Mouse (Mus musculus) embryo, embryonic 10.5 days (tissue): ENCODE data around the gene Thy1.
A peak's percentile ranks its signal among the peaks of the same experiment; 100 is the strongest.

ENCODE experiments used
- DNase-seq: peaks from one replicate; pipeline ENCODE4 v3.0.0-alpha.2; 2015; ENCODE audit warnings: low spot score

Thy1 gene

DNA sequence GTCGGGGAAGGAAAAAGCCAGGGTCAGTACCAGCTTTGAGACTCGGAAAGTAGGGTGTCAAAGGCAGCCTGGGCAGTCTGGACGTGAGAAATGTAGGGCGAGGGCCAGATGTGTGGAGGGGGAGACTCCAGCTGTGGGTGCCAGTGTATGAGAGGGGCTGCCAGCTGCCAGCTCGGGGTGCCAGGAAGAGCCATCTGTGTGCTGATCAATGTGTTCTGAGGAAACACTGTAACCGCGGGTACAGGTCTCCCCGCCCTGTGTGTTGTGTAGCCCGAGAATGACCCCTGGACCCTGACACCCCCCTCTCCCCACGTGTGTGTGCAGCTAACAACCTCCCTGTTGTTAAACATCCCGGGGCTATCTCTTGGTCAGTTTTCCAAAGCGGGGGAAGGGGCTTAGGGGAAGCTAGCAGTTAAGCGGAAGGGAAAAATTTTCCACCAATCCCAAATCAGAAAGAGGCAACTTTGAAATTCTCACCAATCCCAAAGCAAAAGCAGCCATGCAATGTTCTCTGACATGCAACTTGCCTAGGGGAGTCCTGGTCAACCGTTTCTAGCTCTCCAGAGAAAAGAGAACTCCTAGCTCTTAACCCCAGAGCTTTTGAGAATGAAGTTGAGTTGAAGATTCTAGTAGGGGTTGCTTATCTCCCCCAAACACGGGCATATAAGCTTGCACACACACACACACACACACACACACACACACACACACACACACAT, 24.2 kb downstream of the Thy1 start:
- peak; percentile 49 for DNase-seq

DNA sequence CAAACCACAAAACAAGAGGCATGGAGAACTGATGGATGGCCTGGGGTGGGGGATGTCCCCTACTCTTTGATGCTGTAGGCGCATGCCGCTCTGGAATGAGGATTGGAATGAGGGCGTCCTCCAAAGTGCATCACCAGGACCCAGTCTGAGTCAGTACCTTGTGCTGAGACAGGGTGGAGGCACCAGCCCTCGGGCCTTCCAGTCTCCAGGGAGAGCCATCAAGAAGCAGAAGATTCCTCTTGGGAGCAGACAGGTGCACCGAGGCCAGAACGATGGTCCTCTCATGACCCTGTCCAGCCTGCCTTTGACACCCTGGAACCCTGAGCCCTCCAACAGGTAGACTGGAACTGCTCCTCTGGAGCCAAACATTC, 24.8 kb downstream of the Thy1 start:
- no peak for DNase-seq

DNA sequence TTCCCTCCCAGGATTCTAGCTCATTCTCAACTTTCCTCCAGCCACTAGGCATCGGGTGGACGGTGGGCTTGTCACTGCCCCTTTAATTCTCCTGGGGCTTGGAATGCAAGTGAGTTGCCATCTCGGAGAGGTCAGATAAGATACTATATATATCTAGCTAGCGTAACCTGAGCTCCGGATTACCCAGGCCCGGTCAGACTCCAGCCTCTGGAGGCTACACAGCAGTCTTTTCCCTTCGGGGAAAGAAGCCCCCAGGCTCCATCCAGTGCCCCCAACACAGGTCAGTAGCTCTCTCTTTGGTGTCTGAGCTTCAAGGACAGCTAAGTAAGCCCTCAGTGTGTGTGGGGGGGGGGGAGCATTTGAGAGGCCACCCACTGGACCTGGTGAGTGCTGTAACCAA, 26.1 kb downstream of the Thy1 start:
- peak; percentile 23 for DNase-seq

DNA sequence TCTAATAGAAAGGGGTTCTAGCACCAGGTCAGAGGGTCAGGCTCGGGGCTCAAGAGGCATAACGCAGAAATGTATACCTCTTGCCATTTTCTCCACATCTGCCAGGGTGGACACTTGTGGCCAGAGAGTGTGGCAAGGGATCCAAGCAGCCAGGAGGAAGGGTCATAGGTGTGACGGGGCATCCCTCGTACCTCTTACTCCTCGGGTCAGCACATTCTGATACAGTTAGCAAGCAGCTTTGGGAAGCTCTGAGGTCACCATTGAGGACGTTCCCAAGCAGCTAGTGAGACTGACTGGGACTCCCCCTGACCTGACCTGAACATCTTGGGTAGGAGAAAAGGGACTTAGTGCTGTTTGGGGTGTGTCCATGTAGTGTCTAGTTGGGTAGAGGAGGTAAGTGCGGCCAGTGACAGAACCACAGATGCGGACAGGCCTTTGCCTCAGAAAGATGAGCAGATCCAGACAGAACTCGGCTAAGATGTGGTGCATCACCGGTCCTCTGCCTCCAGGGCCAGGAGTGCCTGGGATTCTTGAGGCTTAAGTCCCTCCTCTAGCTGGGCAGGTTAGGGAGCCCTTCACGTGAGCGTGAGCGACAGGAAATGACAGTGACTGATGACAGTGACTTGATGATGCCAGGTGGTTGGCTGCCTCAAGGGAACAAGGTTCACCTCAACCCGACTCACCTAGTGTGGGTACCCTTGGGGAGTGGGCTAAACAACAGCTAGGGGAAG, 27.1 kb downstream of the Thy1 start:
- no peak for DNase-seq

- DNase-seq = peak; percentile 48
Measured at GRCm38 (mm10) chr9:44070844-44071231, 27.7 kb downstream of the Thy1 start.

DNA sequence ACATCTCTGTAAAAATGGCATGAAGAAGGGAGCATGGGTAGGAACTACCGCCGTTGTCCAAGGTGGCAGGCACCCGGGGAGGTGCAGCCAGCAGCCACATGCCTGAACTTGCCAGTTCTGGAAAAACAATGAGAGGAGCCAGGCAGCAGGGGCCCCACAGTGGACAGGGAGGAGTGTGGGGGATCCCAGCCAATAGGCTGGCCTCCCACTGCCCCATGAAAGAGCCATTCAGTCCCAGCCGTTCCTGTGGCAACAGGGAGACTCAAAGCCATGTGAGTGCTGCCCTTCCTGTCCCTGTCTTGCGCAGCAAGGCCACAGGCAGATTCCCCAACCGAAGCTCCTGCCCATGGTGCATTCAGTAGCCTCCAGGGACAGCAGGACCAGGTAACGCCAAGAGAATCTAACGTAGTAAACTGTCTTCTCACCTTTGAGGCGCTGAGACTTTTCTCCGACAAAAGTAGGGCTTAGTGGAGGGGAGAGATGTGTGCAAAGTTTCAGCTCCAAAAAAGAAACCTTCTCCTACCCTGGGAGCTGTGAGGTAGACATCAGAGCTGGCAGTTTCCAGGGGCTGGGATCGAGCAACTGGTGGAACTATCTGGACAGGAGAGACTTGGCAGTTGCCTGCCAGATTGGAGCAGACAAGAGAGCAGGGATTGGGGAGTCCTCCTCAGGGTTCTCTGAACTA, 28.9 kb downstream of the Thy1 start:
- peak; percentile 85 for DNase-seq

GRCm38 (mm10) chr9:44072599-44072915, 29.4 kb downstream of the Thy1 start:
- peak; percentile 69 for DNase-seq

- no peak for DNase-seq
Measured at GRCm38 (mm10) chr9:44073115-44073514, 29.9 kb downstream of the Thy1 start.

GRCm38 (mm10) chr9:44074395-44075275, 31.5 kb downstream of the Thy1 start:
- DNase-seq = peak; percentile 54

- DNase-seq = no peak
Measured at GRCm38 (mm10) chr9:44075276-44075995, 32.3 kb downstream of the Thy1 start.

DNA sequence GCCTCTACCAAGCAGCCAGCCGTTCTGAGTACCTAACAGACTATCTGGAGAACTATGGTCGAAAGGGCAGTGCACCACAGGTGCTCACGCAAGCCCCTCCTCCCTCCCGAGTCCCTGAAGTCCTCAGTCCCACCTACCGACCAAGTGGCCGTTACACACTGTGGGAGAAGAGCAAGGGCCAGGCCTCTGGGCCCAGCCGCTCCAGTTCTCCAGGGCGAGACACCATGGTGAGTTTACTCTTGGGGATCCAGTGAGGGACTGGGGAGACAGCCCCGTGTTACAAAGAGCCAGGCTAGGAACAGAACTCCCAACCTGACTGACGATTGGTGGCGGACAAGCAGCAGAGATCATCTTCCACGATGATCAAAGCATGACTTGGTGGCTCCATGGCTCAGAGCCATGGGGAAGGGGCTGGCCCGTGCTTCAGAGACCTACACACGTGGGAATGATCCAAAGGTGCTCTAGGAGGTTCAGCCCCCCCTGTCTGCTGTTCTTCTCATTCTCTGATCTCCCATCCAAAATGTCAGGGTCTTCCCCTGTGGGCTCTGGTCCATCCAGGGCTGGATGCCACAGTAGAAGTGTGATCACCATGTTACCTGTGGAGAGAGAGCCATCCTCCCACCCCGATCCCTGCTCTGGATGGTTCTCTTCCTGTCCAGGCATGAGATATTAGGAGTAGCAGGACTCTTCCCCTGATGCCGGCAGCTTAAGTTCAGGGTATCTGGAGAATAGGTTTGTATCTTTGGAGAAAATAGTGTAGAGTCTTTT, 33.0 kb downstream of the Thy1 start:
- no peak for DNase-seq

DNA sequence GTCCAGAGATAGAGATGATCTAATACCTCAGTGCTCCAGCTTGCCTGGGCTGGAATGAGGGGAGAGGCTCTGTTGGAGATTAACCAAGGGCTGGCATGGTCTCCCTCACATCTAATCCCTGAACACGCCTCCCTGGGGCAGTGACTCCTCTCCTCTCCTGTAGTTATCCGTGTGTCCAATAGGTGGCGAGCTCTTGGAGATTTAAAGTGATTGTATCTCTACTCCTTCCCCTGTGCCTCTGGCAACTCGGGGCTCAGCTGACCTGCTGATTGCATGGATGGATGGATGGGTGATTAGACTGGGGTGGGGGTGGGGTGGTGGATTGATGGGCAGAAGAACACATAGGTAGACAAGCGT, 33.6 kb downstream of the Thy1 start:
- DNase-seq = peak; percentile 85

- no peak for DNase-seq
Measured at GRCm38 (mm10) chr9:44077266-44077910, 34.2 kb downstream of the Thy1 start.

- no peak for DNase-seq
Measured at GRCm38 (mm10) chr9:44078136-44078797, 35.1 kb downstream of the Thy1 start.

DNA sequence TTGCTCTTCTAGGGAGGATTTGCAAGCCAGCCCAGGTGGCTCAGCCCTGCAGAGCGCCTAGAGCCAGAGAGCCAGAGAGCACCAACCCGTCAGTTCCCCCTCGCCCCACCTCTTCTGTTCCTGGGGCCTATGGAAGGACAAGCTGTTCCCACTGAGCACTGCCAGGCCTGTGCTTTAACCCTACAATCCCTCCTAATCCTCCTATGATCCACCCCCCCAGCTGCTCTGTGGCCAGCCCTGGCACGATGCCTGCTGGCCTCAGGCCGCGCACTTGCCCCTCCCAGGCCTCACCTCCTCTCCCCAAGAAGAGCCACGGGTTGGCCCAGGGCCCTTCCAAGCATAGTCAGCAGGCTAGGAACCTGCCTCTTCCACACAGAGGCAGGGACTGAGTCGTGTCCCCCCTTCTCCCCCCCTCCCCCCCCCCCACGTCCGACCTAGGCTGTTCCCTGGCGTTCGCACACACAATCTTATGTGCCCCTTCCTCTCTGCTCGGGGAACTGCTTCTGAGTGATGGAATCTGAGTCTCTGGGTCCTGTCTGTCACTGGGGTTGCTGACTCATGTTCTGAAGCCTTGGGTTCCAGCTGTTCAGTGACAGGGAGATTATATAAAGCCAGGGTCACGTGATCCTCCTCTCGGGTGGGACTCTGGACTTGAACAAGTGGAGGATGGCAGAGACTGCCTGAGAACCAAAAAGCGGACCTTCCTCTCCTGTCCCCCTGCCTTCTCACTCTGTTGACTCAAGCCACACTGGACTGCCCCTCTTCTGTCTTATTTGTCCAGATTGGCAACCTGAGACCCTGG, 36.0 kb downstream of the Thy1 start:
- no peak for DNase-seq

DNA sequence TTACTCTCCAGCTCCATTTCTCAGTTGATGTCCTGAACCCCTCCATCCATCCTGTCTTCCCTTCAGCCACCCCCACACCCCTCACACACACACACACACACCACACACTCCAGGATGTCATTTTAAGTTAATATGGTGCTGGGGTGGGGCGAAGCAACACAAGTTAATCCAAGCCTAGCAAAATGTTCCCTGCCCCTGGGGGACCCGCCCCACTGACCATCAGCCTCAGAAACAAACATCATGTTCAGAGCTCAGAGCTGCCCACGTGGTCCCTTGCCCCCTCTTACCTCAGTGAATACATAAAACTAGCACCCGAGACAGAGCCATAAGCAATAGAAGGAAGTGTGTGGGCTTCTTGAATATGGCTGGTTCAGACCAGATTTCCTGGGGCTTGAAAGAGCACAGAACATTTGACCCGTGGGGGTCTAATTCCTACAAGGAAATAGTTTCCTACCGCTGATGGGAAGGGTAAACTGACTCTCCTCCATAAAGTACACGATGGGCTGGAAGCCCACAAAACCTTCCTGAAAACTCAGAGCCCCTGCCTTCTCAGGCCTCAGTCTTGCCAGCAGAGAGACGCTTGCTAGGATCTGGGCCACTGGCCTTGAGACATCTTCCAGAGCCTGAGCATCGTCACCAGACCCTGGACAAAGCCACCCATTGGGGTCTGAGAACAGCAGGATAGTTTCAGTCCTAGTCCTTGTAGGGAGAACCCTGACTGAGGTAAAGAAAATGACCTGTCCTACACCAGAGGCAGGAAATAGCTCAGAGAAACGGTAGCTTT, 37.0 kb downstream of the Thy1 start:
- DNase-seq = no peak

GRCm38 (mm10) chr9:44080953-44081352, 37.8 kb downstream of the Thy1 start:
- DNase-seq = no peak

GRCm38 (mm10) chr9:44081581-44081980, 38.4 kb downstream of the Thy1 start:
- no peak for DNase-seq
